Mouse (Mus musculus): ENCODE measurements around the gene Csnk1e. TPM values are rescaled to one million over a fixed set of nuclear protein-coding genes. Genes with fewer than 3 reads are reported as not detected.

The Csnk1e gene
- polyA plus RNA-seq (2012; ENCODE audit: low replicate concordance) = 30.9 and 51.5 TPM in 2 replicates

DNA sequence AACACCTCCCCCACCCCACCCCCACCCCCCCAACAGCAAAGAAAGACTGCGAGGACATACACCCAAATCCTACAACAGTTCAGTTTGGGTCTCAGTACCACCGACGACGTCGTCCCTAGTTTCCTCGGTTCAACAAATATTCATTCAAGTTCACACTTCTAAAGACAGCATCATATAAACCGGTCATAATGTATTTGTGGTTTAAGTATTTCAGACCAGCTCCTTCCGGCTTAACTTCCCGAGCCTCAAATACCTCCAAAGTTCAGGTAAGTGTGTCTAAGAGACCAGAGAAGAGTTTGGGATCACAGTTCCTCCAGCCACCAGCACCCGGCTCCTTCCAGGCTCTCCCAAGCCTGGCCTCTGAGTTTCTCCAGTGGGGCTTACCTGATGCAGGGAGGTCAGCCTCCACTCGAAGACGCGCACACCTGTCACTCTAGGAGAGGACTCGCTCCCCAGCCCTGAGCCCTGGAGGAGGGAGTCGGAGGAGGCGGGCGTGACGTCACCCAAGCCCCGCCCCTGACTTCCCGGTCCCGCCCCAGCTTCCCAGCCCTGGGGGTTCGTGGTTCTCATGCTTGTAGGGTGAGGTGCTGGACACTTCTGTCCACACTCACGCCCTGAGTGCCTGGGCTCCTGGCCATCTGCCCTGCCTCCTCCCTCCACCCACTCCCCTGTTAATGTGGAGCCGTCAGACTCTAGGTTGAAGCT, at the start of gene Csnk1e:
Gene Csnk1e, minus strand, starts transcription at position 461 of the 705 bp plus-strand sequence.

DNA sequence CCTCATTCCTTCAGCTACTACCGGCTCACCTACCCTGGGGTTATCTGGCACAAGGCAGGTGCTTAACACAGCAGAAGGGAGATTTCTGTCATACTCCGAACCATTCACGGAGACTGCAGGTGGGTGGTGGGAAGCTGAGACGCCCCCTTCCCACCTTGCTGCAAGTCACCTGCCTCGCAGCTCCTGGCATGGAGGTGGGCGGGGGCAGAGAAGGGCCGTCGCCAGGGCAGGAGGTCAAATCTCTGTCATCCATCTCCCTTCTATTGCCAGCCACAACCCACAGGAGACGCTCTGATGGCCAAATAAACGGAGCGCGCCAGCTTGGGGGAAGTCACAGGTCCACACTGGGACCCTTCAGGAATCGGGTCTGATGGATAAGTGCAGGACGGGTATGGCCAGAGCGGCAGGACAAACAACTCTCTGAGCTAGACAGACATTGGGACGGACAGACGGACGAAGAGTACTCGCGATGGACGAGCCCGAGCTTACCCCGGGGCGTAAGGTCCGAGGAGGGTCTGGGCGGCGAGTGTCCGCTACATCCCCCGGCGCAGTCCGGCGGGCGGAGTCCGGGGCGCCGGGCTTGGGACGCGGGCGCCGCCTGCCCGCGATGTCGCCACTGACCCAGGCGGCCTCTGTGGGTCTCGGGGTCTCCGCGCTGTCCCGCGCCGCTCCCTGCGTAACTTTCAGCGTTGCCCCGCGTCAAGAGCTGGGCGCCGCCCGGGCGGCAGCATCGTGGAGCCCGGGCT, 49.5 kb upstream of the Csnk1e start, which contains the start of gene Kcnj4:
Gene Kcnj4, minus strand, starts transcription at position 535 of the 746 bp plus-strand sequence.

DNA sequence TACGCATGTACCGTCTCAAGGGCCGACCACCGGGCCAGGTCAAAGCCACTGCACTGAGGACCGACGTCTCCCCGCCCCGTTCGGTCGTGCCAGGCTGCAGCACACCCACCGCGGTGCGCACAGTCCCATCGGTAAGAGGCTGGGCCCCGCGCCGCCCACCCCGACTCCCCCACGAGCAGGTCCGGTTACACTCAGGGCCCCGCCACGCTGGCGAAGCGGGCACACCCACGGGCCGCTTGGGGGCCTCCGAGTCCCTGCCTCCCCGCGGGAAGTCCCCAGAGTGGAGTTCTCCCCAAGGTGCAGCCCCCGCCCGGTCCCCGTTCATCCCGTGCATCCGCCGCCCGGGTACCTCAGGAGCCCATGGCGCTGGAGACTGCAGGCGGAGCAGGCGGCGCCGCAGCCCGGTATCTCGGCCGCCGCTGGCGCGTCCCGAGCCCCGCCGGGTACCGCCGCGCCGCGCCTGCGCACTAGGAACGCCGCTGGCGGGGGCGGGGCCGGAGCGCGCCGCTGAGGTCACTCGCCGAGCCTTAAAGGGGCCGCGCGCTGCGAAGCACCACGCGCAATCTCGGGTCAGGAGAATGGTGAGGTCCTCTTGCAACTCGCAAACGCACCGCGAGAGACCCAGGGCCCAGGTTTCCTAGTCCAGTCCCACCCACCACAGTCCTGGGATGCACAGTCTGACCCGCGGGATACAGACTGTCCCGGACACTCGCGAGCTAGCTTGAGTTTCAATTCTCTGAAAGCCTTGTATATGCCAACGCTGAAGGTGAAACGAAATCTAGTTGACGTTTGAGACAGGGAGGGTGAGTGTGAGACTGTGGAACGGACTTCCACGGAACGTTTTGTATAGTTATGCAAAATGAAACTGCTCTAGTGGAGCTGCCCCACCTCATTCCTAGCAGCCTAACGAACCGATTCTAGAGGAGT, 52.3 kb downstream of the Csnk1e start, which contains the start of gene Tmem184b:
Gene Tmem184b, minus strand, starts transcription at position 734 of the 927 bp plus-strand sequence.

Other genes with a start within 250 kb of the Csnk1e start
- gene Pick1, start 226.4 kb downstream of the Csnk1e start, polyA plus RNA-seq (2012; ENCODE audit: low replicate concordance) = 17.4 and 21.0 TPM in 2 replicates
- gene Gm49486, start 226.2 kb downstream of the Csnk1e start, polyA plus RNA-seq (2012; ENCODE audit: low replicate concordance) = not detected in 2 replicates
- gene Slc16a8, start 200.8 kb downstream of the Csnk1e start, polyA plus RNA-seq (2012; ENCODE audit: low replicate concordance) = not detected in 2 replicates
- 0.08 TPM in 1 of 2 replicates, not detected in the other for gene Baiap2l2, start 170.0 kb downstream of the Csnk1e start, polyA plus RNA-seq (2012; ENCODE audit: low replicate concordance)
- 54.7 and 64.1 TPM in 2 replicates for gene Pla2g6, start 127.2 kb downstream of the Csnk1e start, polyA plus RNA-seq (2012; ENCODE audit: low replicate concordance)
- gene Maff, start 108.9 kb downstream of the Csnk1e start, polyA plus RNA-seq (2012; ENCODE audit: low replicate concordance) = 2.2 and 2.7 TPM in 2 replicates
- 53.1 and 68.5 TPM in 2 replicates for gene Tmem184b, start 52.0 kb downstream of the Csnk1e start, polyA plus RNA-seq (2012; ENCODE audit: low replicate concordance)
- gene Kcnj4, start 49.7 kb upstream of the Csnk1e start, polyA plus RNA-seq (2012; ENCODE audit: low replicate concordance) = not detected in 2 replicates
- 0.20 TPM in 1 of 2 replicates, not detected in the other for gene Kdelr3, start 60.8 kb upstream of the Csnk1e start, polyA plus RNA-seq (2012; ENCODE audit: low replicate concordance)
- 56.6 and 58.3 TPM in 2 replicates for gene Ddx17, start 91.2 kb upstream of the Csnk1e start, polyA plus RNA-seq (2012; ENCODE audit: low replicate concordance)
- not detected in 2 replicates for gene Dmc1, start 149.5 kb upstream of the Csnk1e start, polyA plus RNA-seq (2012; ENCODE audit: low replicate concordance)
- gene Fam227a, start 203.4 kb upstream of the Csnk1e start, polyA plus RNA-seq (2012; ENCODE audit: low replicate concordance) = 0.03 and 0.14 TPM in 2 replicates
- 82.1 and 89.2 TPM in 2 replicates for gene Cby1, start 203.6 kb upstream of the Csnk1e start, polyA plus RNA-seq (2012; ENCODE audit: low replicate concordance)
- 99.5 and 101 TPM in 2 replicates for gene Tomm22, start 215.3 kb upstream of the Csnk1e start, polyA plus RNA-seq (2012; ENCODE audit: low replicate concordance)
- gene Josd1, start 232.4 kb upstream of the Csnk1e start, polyA plus RNA-seq (2012; ENCODE audit: low replicate concordance) = 70.7 and 83.5 TPM in 2 replicates
- 113 and 151 TPM in 2 replicates for gene Gtpbp1, start 235.3 kb upstream of the Csnk1e start, polyA plus RNA-seq (2012; ENCODE audit: low replicate concordance)

All from leukemia stem cell, adult 10-12 weeks (primary cell).